Mouse (Mus musculus): Measurements from ENCODE around the gene Dnah17.
A peak's percentile ranks its signal among the peaks of the same experiment; 100 is the strongest.

Gene Dnah17

DNA sequence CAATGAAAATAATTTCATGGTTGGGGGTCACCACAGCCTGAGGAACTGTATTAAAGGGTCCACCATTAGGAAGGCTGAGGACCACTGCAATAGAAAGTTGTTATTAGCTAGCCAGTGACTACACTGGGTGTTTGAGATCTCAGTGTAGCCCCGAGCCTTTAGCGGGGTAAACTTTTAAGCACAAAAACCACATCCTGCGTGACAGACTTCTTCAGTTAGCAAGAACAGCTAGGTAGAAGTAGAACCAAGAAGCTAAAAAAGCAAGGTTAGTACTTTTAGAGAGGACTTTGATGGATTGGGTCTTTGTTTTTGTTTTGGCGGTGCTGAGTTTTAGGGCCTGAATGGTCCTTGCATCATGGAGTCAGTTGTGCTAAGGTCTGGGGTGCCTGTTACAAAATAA, 13.3 kb upstream of the Dnah17 start:
- no peak for DNase-seq (ENCODE audit: low read depth, low spot score)

DNA sequence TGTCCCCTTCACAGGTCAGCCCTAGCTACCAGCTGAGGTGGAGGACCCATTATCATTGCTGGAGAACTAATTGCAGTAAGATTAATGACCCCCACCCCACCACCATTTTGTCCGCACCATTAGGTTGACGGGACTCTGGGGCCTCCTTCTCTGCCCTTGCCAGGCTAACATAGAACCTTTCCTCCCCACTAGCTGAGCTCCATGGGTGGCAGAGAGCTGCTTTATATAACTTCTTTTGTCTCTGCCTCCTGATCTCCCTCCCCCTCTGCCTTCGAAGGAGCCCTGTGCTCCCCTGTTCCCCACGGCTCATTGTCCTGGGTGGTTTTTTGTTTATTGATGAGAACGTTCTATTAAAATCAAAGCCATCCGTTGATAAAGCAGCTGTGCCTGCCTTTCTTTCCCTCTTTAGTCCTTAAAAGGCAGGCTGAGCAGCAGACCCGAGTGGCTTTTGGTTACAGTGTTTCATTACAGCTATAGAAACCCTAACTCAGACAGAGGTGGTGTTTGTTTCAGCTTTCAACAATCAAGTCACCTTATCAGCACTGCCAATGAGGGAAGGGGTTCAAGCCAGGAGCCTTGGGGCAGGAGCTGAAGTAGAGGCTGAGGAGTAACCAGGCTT, 12.2 kb upstream of the Dnah17 start:
- DNase-seq (ENCODE audit: low read depth, low spot score): no peak

GRCm38 (mm10) chr11:118140771-118141565, 10.5 kb upstream of the Dnah17 start:
- DNase-seq (ENCODE audit: low read depth, low spot score): no peak

GRCm38 (mm10) chr11:118138347-118138746, 7.9 kb upstream of the Dnah17 start:
- no peak for DNase-seq (ENCODE audit: low read depth, low spot score)

DNA sequence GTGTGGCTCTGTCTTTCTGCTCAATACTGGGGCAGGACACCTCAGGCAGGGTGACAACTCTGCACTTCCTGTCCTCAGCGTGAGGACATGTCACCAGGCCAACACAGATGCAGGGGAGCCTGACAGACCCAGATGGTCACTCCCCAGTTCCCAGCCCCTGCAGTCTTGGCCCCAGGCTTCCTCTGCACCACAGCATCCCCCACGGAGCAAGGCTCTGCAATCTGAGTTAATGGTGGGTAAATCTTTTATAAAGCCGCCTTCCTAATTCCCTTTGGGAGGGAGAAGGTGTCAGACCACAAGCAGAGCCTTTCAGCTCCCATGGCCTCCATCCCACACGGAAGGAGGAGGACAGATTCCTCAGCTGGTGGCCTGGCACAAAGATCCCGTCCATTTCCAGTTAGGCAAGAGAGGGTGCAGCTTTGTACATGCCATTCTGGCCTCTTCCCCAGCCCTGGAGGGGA, 5.8 kb upstream of the Dnah17 start:
- no peak for DNase-seq (ENCODE audit: low read depth, low spot score)

DNA sequence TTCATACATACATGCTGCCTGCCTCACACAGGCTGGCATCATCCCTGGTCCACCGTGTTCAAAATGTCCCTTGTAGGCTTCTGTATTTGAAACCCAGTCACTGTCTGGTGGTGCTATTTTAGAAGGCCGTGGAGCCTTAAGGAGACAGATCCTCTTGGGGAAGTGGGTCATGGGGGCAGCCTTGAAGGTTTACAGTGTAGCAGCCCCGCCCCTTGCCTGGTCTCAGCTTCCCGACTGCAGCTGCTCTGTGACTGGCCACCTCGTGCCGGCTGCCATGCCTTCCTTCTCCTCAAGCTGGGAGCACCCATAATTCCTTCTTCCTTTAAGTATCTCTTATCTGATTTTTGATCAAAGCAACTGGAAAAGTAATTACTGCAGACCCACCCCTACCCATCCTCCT, 4.8 kb upstream of the Dnah17 start:
- DNase-seq (ENCODE audit: low read depth, low spot score): no peak

GRCm38 (mm10) chr11:118133752-118134169, 3.3 kb upstream of the Dnah17 start:
- DNase-seq (ENCODE audit: low read depth, low spot score): no peak

DNA sequence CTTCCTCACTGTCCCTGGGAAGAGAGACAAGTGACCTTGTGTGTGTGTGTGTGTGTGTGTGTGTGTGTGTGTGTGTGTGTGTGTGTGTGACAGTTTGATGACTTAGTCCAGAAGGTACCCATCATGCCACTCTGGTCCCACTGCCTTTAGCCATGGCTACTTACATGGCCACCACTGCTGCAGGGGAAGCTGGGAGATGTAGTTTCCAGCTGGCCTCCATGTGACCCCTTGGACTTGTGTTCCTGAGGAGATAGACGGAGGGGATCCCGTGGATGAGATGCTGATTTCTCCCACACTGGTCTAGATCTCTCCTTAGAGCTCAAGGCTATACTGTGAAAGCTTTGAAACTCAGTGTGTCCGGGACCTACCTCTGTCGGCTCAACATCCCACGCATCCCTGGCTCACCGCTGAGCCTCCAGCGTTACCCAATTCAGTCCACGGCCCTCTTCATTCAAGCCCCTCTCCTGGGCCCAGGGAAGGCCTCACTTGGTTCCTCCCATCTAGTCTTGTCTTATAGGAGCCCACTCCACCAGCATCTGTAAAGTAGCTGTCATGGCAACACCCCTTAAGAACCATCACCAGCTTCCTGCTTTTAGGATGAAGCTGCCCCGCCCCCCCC, 2.8 kb upstream of the Dnah17 start:
- DNase-seq (ENCODE audit: low read depth, low spot score): no peak

- no peak for DNase-seq (ENCODE audit: low read depth, low spot score)
Measured at GRCm38 (mm10) chr11:118132136-118132535, 1.7 kb upstream of the Dnah17 start.

DNA sequence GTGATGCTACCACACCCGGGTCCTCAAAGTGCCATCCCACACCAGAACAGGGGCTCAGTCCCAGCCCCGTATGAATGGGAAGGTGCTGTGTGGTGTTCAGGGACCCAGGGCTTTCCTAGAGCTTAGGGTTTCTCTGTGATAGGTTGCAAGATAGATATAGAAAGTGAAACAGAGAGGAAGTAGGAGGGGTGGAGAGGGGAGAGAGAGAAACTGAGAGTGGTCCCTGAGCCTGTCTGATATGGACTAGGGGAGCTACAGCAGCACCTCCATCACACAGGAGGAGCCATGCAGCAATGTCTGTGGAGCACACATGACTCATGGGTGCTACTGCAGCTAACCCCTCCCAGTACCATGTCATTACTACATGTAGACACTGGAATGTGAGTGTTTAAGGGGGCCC, 622 bp downstream of the Dnah17 start:
- DNase-seq (ENCODE audit: low read depth, low spot score): no peak

DNA sequence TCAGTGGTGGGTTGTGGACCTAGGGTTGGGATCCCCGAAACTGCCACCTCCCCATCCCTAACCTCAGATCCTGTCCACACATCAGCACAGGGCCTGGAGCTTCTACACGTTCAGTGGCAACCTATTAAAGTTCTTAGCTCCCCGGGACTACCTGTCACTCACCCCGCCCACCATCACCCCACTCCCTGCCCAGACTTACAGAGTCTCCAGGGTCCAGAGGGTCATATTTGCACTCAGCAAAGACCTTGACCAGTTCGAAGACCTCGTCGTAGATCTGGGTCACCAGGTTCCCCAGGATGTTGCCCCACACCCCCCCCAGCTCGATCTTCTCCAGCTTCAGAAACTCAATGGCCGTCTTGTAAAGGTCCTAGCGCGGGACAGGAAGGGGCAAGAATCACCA, 8.8 kb downstream of the Dnah17 start:
- DNase-seq (ENCODE audit: low read depth, low spot score): no peak

GRCm38 (mm10) chr11:118118777-118119176, 11.7 kb downstream of the Dnah17 start:
- no peak for DNase-seq (ENCODE audit: low read depth, low spot score)

- no peak for DNase-seq (ENCODE audit: low read depth, low spot score)
Measured at GRCm38 (mm10) chr11:118114581-118115110, 15.8 kb downstream of the Dnah17 start.

DNA sequence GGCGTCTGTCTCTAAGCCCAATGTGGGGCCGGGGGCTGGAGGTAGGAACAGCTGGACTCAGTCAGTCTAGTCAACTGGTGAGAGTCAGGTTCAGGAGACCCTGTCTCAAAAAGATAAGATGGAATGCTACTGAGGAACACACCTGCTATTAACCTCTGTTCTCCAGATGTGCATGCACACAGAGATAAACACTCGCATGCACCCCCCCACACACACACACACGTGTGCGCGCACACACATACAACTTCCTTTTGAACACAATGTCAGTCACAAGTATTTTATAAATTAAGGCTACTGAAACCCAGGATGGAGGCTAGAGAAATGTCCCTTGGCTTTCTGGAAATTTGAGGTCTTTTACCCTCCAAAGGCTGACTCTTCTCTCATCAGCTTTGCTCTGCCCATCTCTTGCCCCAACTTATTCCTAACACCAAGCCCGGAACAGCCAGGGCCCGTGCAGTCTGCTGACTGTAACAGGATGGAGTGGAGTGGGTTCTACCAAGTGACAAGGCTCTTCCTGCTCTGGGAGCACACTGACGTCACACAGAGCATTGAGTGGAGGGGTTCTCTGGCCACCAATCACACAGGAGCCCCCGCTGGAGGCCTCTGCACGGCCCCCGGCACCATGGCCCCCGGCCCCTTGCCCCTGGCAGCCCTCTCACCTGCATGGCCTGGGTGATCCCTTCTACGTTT, 16.8 kb downstream of the Dnah17 start:
- no peak for DNase-seq (ENCODE audit: low read depth, low spot score)

GRCm38 (mm10) chr11:118104001-118104400, 26.4 kb downstream of the Dnah17 start:
- peak; percentile 39 for DNase-seq (ENCODE audit: low read depth, low spot score)

DNA sequence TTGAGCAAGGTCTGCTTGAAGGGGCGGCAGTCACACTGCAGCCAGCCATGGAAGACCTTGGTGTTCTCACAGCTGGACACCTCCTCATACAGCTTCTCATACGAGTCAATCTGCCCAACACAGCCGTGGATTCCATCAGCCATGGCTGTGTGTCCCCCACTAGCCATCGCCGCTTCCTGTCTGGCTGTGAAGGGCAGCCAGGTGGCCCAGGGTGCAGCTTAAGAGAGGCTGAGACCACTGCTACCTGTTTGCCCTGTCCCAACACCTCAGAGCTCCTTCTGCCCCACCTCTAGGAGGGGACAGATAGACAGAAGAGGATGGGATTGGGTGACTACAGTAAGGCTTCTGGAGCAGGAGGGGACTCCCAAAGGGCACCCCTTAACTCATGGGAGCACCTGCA, 27.1 kb downstream of the Dnah17 start:
- no peak for DNase-seq (ENCODE audit: low read depth, low spot score)

DNA sequence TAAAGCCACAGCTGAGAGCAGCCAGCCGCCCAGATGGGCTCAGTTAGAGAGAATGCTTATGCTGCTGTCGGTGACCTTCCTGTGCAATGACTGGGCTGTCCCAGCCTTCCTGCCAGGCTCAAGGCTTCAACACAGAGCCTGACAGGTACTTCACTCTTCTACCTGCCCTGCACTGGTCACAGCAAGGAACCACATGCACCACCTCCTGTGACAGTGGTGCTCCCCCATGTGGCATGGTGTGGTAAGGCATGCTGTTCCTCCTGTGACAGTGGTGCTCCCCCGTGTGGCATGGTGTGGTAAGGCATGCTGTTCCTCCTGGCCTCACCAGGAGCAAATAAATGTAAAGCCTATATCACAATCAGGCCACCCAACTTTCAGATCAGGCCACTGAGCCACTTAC, 27.6 kb downstream of the Dnah17 start:
- DNase-seq (ENCODE audit: low read depth, low spot score): peak; percentile 61

GRCm38 (mm10) chr11:118101133-118101532, 29.3 kb downstream of the Dnah17 start:
- DNase-seq (ENCODE audit: low read depth, low spot score): no peak

- DNase-seq (ENCODE audit: low read depth, low spot score): no peak
Measured at GRCm38 (mm10) chr11:118096736-118097135, 33.7 kb downstream of the Dnah17 start.

DNA sequence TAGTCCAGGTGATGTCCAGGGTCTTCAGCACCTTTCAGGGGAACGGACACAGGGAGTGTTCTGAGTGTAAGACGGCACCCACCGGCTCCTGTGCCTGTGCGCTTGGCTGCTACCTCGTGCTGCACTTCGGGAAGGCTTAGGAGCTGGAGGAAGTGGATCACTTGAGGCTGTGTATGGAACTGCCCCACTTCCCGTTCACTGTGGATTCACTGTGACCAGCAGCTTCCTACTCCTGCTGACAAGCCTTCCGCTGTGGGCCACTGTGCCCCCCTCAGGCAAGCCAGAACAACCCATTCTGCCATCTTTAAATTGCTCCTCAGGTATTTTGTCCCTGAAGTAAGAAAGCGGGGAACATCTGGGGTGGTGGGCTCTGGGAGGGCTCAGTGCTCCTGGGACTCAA, 35.4 kb downstream of the Dnah17 start:
- no peak for DNase-seq (ENCODE audit: low read depth, low spot score)

- DNase-seq (ENCODE audit: low read depth, low spot score): peak; percentile 25
Measured at GRCm38 (mm10) chr11:118091002-118091670, 39.3 kb downstream of the Dnah17 start.
